Mouse (Mus musculus) kidney, adult 2 months (tissue): ENCODE measurements around the gene Nfkbia. TPM values are rescaled to one million over a fixed set of nuclear protein-coding genes. Genes with fewer than 3 reads are reported as not detected.

Experiments
- DNase-seq: peaks from one replicate; pipeline ENCODE4 v3.0.0; 2021
- H3K27ac ChIP-seq: fragments of 200-500 bp; 2 replicates; pipeline ENCODE4 v1.5.1; 2012; ENCODE audit warnings: low read depth, low read length, control low read depth, inconsistent platforms; ENCODE audit not compliant: insufficient read depth
- H3K27me3 ChIP-seq: fragments of 200-500 bp; replicated peaks from 2 replicates; pipeline ENCODE4 v1.6.1; 2012; ENCODE audit warnings: mild to moderate bottlenecking, moderate library complexity, low read length, inconsistent platforms; ENCODE audit not compliant: control insufficient read depth, insufficient read depth
- H3K36me3 ChIP-seq: fragments of 200-500 bp; 2 replicates; pipeline ENCODE4 v1.6.1; 2012; ENCODE audit warnings: mild to moderate bottlenecking, moderate library complexity, low read length, inconsistent platforms; ENCODE audit not compliant: control insufficient read depth, insufficient read depth
- H3K4me1 ChIP-seq: fragments of 200-500 bp; 2 replicates; pipeline ENCODE4 v1.6.1; 2011; ENCODE audit warnings: low read length; ENCODE audit not compliant: control insufficient read depth, insufficient read depth
- H3K4me3 ChIP-seq: fragments of 200-500 bp; 2 replicates; pipeline ENCODE4 v1.5.1; 2011; ENCODE audit warnings: mild to moderate bottlenecking, low read depth, low read length, control low read depth; ENCODE audit not compliant: insufficient read depth
- CTCF ChIP-seq: fragments of 200-500 bp; conservative IDR thresholded peaks from 2 replicates; pipeline ENCODE4 v1.5.1; 2011; ENCODE audit warnings: low read depth, mild to moderate bottlenecking, control low read depth, low read length, moderate library complexity, mixed read lengths; ENCODE audit not compliant: insufficient read depth, insufficient read length
- POLR2A ChIP-seq: fragments of 200-500 bp; IDR thresholded peaks from one replicate; pipeline ENCODE4 v1.6.1; 2011; ENCODE audit warnings: low read depth, low read length, control low read depth
- WGBS: fragments of 180-500 bp; shearing (Covaris S2); methylation state at CpG from one replicate; pipeline ENCODE4 v1.1.7; 2018; 5-methylcytosine and 5-hydroxymethylcytosine counted together
- polyA plus RNA-seq: library from polyadenylated mRNA; depleted of rRNA; stranded (reverse); fragments of >200 nt; gene quantifications from 2 replicates; pipeline ENCODE4 v1.2.3, GENCODE M21; 2012

Nfkbia gene
- polyA plus RNA-seq, 1 experiment = 93.3 TPM

- no peaks in the 10 kb centered on the region for H3K27me3 ChIP-seq
- no peak for TF ChIP-seq POLR2A
- no peak for TF ChIP-seq CTCF
- WGBS = 68% methylated on average over 11 of the region's 11 CpGs
- no peak overlapping the region for H3K4me3 ChIP-seq
- peaks cover 20% of the 10 kb centered on the region for H3K4me1 ChIP-seq
- no peak for DNase-seq
- H3K36me3 ChIP-seq = no peaks in the 10 kb centered on the region
- H3K27ac ChIP-seq = peak overlapping the region; percentile 47; the same call in 1 of the 2 replicates
Observed at GRCm38 (mm10) chr12:55447396-55447760, 45.1 kb downstream of the Nfkbia start.

DNA sequence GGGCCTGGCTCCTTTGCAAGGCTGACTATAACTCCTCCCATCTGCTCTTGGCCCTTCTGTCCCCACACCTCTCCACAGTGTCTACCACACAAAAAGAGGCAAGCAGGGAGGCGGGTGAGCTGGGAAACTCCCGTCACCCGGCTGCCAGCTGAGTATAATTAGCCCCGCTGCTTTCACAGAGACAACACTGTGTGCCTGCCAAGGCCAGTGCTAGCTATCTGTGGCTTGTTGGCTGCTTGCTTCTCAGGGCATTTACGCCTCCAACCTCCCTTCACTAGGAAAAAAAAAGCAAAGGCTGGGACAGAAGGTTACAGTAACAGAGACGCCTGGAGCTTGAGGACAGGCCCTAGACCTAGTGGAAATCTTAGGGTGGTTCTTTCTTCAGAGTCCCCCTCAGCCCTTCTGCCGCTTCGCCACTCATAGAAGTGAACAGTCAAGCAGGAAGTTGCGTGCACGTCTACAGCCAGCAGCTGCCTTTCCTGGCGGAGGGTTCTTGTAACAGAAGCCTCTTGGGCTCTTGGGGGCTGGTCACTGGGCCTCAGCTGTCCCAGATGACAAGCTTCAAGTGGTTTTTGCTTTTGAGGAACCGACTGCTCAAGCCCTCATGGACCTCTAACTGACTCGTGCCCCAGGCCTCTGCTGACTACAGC is 45.6 kb downstream of the Nfkbia start:
- WGBS = 35% methylated on average over 13 of the region's 13 CpGs
- H3K27ac ChIP-seq = peak overlapping the region; percentile 47
- peaks cover 19% of the 10 kb centered on the region for H3K4me1 ChIP-seq
- H3K27me3 ChIP-seq = no peaks in the 10 kb centered on the region
- no peak overlapping the region for H3K4me3 ChIP-seq
- no peak for TF ChIP-seq POLR2A
- no peak for TF ChIP-seq CTCF
- no peaks in the 10 kb centered on the region for H3K36me3 ChIP-seq
- peak; percentile 78 for DNase-seq

GRCm38 (mm10) chr12:55446366-55446745 is 46.1 kb downstream of the Nfkbia start:
- Histone ChIP-seq H3K4me1 (peaks cover 19% of the 10 kb centered on the region), H3K27ac (peak overlapping the region; percentile 47), H3K27me3 (no peaks in the 10 kb centered on the region), H3K4me3 (no peak overlapping the region), H3K36me3 (no peaks in the 10 kb centered on the region)
- TF ChIP-seq CTCF (no peak), POLR2A (no peak)
- 83% methylated on average over 4 of the region's 4 CpGs for WGBS
- no peak for DNase-seq

DNA sequence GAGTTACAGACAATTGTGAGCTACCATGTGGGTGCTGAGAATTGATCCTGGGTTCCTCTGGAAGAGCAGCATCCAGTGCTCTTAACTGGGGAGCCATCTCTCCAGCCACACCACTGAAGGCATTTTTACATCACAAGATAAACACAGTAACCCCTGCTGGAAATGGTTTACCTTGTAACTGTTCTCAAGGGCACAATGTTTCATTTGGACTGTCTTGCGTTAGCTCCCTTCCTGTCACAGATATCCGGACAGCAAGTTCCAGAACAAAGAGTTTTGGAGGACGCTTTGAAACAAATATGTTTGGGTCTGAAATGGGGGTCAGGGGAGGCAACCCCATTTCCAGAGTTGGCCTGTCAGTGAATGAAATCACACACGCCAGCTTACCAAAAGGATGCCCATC is 46.9 kb downstream of the Nfkbia start:
- Histone ChIP-seq H3K27ac (no peak overlapping the region), H3K27me3 (no peaks in the 10 kb centered on the region), H3K36me3 (no peaks in the 10 kb centered on the region), H3K4me3 (no peak overlapping the region), H3K4me1 (peaks cover 19% of the 10 kb centered on the region)
- WGBS = 67% methylated on average over 4 of the region's 4 CpGs
- DNase-seq = no peak
- TF ChIP-seq POLR2A (no peak), CTCF (no peak)

GRCm38 (mm10) chr12:55444031-55444451 is 48.4 kb downstream of the Nfkbia start:
- WGBS = 96% methylated on average over 4 of the region's 4 CpGs
- Histone ChIP-seq H3K27ac (no peak overlapping the region), H3K4me3 (no peak overlapping the region), H3K4me1 (peaks cover 15% of the 10 kb centered on the region), H3K36me3 (no peaks in the 10 kb centered on the region), H3K27me3 (no peaks in the 10 kb centered on the region)
- TF ChIP-seq CTCF = no peak
- no peak for DNase-seq

GRCm38 (mm10) chr12:55442861-55443850 is 49.3 kb downstream of the Nfkbia start:
- Histone ChIP-seq H3K4me3 (no peak overlapping the region), H3K4me1 (peaks cover 17% of the 10 kb centered on the region), H3K36me3 (no peaks in the 10 kb centered on the region), H3K27ac (no peak overlapping the region; the same call in none of the 2 replicates), H3K27me3 (no peaks in the 10 kb centered on the region)
- peak; percentile 94 for DNase-seq
- no peak for TF ChIP-seq POLR2A
- no peak for TF ChIP-seq CTCF
- 38% methylated on average over 9 of the region's 9 CpGs for WGBS

- H3K4me1 ChIP-seq = peaks cover 17% of the 10 kb centered on the region
- TF ChIP-seq POLR2A (no peak), CTCF (no peak)
- DNase-seq = no peak
- WGBS = 97% methylated on average over 1 of the region's 1 CpGs
- H3K36me3 ChIP-seq = no peaks in the 10 kb centered on the region
- H3K27me3 ChIP-seq = no peaks in the 10 kb centered on the region
- H3K4me3 ChIP-seq = no peak overlapping the region
- H3K27ac ChIP-seq = no peak overlapping the region
Observed at GRCm38 (mm10) chr12:55442245-55442644, 50.2 kb downstream of the Nfkbia start.
